Mouse (Mus musculus): ENCODE measurements around the gene Wfdc6a.
A peak's percentile ranks its signal among the peaks of the same experiment; 100 is the strongest.
"Not testable (repeated sequence)": the region's sequence is repeated elsewhere in the genome, so short reads cannot be mapped to it uniquely, and the experiment has no call there.

Gene Wfdc6a

GRCm38 (mm10) chr2:164585025-164585725 lies at the start of gene Wfdc6a:
Gene Wfdc6a, minus strand, starts transcription at chr2:164585447.
- DNase-seq (ENCODE audit: low spot score), result not testable (repeated sequence)

- DNase-seq (ENCODE audit: low spot score), result no peak
These were observed 36.5 kb upstream of the Wfdc6a start for GRCm38 (mm10) chr2:164621775-164622174.

GRCm38 (mm10) chr2:164619050-164619449 lies 33.8 kb upstream of the Wfdc6a start:
- no peak for DNase-seq (ENCODE audit: low spot score)

- DNase-seq (ENCODE audit: low spot score), result no peak
These were observed 30.1 kb upstream of the Wfdc6a start for GRCm38 (mm10) chr2:164615386-164615785.

- DNase-seq (ENCODE audit: low spot score), result peak; percentile 14
These were observed 28.2 kb upstream of the Wfdc6a start, which contains the start of the genes Wfdc6b and Wfdc8 for GRCm38 (mm10) chr2:164613471-164613870. Gene Wfdc6b, plus strand, starts transcription at chr2:164613522. Gene Wfdc8, minus strand, starts transcription at chr2:164613626.

- DNase-seq (ENCODE audit: low spot score), result no peak
These were observed 23.5 kb upstream of the Wfdc6a start for GRCm38 (mm10) chr2:164608781-164609180.

- no peak for DNase-seq (ENCODE audit: low spot score)
These were observed 19.2 kb upstream of the Wfdc6a start for GRCm38 (mm10) chr2:164604411-164604810.

- no peak for DNase-seq (ENCODE audit: low spot score)
These were observed 18.2 kb upstream of the Wfdc6a start for GRCm38 (mm10) chr2:164603482-164603881.

- DNase-seq (ENCODE audit: low spot score), result no peak
These were observed 14.9 kb upstream of the Wfdc6a start for GRCm38 (mm10) chr2:164600179-164600578.

- no peak for DNase-seq (ENCODE audit: low spot score)
These were observed 8.2 kb upstream of the Wfdc6a start, which contains the start of gene Eppin for GRCm38 (mm10) chr2:164593494-164593893. Gene Eppin, minus strand, starts transcription at chr2:164593594.

GRCm38 (mm10) chr2:164592014-164592413 lies 6.8 kb upstream of the Wfdc6a start:
- no peak for DNase-seq (ENCODE audit: low spot score)

- not testable (repeated sequence) for DNase-seq (ENCODE audit: low spot score)
These were observed 11.9 kb downstream of the Wfdc6a start, which contains the start of gene Spint3 for GRCm38 (mm10) chr2:164573359-164573758. Gene Spint3, minus strand, starts transcription at chr2:164573459.

GRCm38 (mm10) chr2:164567460-164567859 lies 17.8 kb downstream of the Wfdc6a start:
- DNase-seq (ENCODE audit: low spot score), result no peak

GRCm38 (mm10) chr2:164566997-164567396 lies 18.2 kb downstream of the Wfdc6a start:
- no peak for DNase-seq (ENCODE audit: low spot score)

- no peak for DNase-seq (ENCODE audit: low spot score)
These were observed 20.9 kb downstream of the Wfdc6a start for GRCm38 (mm10) chr2:164564346-164564745.

- peak; percentile 37 for DNase-seq (ENCODE audit: low spot score)
These were observed 21.8 kb downstream of the Wfdc6a start for GRCm38 (mm10) chr2:164563339-164564038.

- DNase-seq (ENCODE audit: low spot score), result peak; percentile 49
These were observed 22.7 kb downstream of the Wfdc6a start, which contains the start of gene Wfdc2 for GRCm38 (mm10) chr2:164562391-164563188. Gene Wfdc2, plus strand, starts transcription at chr2:164562413.

- no peak for DNase-seq (ENCODE audit: low spot score)
These were observed 25.1 kb downstream of the Wfdc6a start for GRCm38 (mm10) chr2:164560106-164560505.

- DNase-seq (ENCODE audit: low spot score), result no peak
These were observed 26.1 kb downstream of the Wfdc6a start for GRCm38 (mm10) chr2:164558991-164559645.

GRCm38 (mm10) chr2:164558426-164558825 lies 26.8 kb downstream of the Wfdc6a start:
- DNase-seq (ENCODE audit: low spot score), result no peak

GRCm38 (mm10) chr2:164551502-164551901 lies 33.7 kb downstream of the Wfdc6a start:
- no peak for DNase-seq (ENCODE audit: low spot score)

- no peak for DNase-seq (ENCODE audit: low spot score)
These were observed 34.4 kb downstream of the Wfdc6a start for GRCm38 (mm10) chr2:164550895-164551269.
